Mouse (Mus musculus): ENCODE data around the gene Ndufb5.

Ndufb5 gene

DNA sequence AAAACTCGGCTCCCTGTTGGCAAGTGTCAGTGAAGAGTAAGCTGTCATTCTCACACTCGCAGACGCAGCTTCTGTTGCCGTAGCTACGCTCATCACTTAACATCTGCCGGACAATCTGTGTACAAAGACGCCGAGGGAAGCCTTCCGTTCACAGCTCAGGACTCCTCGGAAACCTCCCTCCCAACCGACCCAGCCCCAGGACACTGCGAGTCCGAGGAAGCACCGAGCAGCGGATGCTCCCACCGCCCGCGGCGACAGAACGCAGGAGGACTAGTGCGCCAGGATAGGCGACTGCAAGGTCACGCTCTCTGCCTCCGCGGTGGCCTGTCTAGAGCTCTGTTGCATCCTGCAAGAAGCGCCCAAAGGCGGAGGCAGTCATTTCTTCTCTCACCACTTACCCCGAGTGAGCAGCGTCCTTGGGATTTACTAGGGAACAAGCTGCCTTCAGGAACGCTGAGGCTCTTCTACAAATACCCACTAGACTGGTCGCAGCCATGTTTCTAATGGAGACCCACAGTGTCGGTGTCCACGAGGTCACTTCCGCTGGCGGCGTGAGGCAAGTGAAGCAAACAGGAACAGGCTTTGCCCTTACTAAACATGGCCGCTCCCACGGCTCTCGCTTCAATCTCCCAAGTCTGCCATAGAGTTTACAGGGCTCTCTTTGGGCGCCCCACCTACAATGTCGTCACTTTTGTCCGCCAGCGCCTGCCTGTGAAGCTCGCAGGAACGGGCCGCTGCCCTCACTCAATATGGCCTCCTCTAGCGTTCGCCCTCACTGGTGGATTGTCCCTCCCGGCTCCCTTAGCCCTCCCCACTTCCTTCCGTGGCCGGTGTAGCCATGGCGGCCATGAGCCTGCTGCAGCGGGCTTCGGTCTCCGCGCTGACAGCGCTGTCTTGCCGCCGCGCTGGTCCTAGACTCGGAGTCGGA, at the start of gene Ndufb5:
TSS of gene Ndufb5 (plus strand) at position 747 of the 928 bp plus-strand sequence.
- in situ Hi-C loops (cut with MboI, MseI): loop anchor here (25.0 kb wide), 1 partner anchor 1326 kb away; no protein-coding TSS in a partner anchor

DNA sequence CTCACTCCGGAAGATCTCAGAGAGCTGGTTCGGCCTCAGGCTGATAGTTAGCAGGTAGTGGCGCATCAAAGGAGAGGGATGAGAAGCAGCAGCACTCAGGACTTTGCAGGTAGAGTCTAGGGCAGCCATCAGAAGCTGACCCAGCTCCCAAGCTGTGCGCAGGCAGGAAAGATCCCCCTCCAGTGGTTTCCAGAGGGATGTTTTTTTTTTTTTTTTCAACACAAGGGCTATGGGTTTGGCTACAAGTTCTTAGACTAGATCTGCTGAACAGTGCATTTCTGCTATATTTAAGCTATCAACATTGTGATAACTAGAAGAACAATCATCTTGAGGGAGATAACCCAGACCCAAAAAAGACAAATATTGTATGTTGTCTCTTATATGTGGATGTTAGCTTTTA, 49.6 kb upstream of the Ndufb5 start:
- in situ Hi-C loops (cut with MboI, MseI): loop anchor here (25.0 kb wide), 1 partner anchor 350 kb away; no protein-coding TSS in a partner anchor

DNA sequence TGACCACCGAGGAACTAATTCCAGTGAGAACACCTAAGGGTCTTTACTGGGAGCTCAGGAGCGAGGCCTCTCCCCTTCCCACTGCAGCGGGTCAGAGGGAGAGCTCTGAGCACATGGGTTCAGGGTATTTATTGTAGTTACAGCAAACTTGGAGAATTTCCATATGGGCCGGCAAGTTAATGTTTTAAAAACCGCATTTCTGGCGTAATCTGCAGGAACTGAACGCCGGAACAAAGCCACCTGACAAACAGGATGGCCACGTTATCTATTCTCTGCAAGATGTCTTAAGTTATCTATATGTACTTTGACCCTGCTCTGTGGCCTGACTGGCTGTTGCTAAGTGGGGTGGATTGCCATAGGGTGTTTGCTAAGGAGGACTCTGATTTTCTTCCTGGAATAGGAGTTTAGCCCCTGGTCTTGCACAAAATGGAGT, 47.2 kb upstream of the Ndufb5 start:
- in situ Hi-C loops (cut with MboI, MseI): loop anchor here (25.0 kb wide), 1 partner anchor 352 kb away; no protein-coding TSS in a partner anchor

DNA sequence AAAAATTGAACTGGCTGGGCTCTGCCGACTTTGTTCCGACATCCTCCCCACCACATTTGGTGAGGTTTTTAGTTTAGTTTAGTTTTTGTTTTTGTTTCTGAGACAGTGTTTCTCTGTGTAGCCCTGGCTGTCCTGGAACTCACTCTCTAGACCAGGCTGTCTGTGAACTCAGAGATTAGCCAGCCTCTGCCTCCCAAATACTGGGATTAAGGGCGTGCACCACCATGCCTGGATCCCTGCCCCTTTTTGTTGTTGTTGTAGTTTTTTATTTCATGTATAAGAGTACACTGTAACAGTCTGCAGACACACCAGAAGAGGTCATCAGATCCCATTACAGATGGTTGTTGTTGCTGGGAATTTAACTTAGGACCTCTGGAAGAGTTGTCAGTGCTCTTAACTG, 46.8 kb upstream of the Ndufb5 start:
- in situ Hi-C loops (cut with MboI, MseI): loop anchor here (25.0 kb wide), 1 partner anchor 353 kb away; no protein-coding TSS in a partner anchor

DNA sequence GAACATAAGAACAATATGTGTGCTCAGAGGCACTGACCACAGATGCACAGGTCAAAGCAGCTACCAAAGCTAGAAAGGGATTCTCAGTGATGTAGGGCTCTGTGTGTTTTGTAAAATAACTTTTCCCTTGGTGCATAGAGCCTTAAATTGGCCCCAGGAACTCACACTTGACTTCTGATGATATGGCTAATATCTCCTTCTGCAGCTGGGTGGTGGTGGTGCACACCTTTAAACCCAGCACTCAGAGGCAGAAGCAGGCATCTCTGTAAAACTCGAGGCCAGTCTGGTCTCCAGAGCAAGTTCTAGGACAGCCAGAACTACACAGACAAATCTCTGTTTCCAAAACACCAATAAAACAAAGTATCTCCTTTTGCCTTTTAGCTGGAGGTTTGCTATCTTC, 45.9 kb upstream of the Ndufb5 start:
- in situ Hi-C loops (cut with MboI, MseI): loop anchor here (25.0 kb wide), 1 partner anchor 354 kb away; no protein-coding TSS in a partner anchor

DNA sequence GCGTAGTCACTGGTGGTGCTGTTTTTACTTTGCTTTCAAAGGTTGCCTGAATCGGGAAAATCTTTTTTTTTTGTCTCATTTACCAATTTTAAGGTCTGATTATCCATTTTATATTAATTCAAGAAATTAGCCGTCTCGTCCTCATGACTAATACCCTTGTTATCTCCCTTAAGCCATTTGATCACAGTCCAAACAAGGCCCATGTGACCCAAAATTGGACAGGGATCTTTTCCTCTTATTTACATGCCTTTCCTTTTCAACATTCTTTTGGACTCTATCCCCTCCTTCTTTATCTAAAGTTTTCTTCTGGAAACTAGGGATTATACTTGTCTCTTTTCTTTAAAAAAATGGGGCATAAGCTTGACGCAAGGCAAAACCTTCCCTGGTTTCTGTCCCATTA, 44.9 kb upstream of the Ndufb5 start:
- in situ Hi-C loops (cut with MboI, MseI): loop anchor here (25.0 kb wide), 1 partner anchor 355 kb away; no protein-coding TSS in a partner anchor

DNA sequence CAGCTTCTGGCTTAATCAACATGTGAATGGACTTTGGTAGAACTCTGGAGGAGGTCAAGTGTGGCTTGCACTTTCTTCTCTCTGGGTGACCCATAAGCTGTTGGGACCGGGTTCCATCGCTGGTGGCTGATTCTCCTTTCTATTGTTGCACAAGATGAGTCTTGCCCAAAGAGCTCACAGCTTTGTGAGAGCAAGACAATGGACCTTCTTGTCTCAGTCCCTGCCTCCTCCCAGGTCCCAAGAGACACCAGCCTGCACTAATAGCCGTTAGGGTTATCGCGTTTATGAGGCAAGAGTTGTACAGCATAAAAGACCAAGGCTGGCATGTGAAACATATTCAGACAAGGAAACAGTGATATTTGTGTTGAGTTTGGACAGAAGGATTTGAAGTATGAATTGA, 42.6 kb upstream of the Ndufb5 start:
- in situ Hi-C loops (cut with MboI, MseI): loop anchor here (25.0 kb wide), 1 partner anchor 357 kb away; no protein-coding TSS in a partner anchor

DNA sequence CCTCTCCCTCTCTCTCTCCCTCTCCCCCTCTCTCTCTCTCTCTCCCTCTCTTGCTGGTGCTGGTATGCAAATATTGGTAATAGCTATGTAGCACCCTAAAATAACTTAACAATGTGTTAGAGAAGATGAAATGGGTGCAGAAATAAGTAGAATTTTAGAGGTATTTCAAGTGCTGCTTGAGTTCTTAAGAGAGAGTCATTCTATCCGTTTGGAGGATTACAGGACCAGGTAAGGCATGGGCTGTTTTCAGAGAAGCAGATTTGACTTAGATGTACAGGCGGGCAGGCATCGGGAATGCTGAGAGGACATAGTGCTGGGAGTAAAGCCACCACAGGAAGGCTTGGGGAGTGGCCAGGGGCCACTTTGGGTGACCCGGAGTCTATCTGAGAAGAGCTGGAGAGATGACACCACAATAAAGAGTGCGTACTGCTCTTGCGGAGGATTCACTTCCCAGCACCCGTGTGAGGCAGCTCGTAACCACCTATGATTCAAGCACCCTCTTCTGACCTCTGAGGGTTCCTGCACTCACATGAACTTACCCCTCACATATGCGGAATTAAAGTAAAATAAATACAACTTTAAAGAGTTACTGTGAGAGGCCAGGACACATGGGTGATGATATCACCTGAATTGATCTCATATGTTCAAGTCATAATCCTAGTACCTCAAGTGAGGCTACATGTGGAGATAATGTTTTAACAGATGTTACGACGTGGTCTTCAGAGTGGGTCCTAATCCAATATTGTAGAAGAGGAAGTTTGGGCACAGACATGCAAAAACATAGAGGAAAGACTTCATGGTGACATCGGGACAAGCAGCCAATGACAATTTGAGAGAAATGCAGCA, 41.8 kb upstream of the Ndufb5 start:
- in situ Hi-C loops (cut with MboI, MseI): loop anchor here (25.0 kb wide), 1 partner anchor 358 kb away; no protein-coding TSS in a partner anchor

DNA sequence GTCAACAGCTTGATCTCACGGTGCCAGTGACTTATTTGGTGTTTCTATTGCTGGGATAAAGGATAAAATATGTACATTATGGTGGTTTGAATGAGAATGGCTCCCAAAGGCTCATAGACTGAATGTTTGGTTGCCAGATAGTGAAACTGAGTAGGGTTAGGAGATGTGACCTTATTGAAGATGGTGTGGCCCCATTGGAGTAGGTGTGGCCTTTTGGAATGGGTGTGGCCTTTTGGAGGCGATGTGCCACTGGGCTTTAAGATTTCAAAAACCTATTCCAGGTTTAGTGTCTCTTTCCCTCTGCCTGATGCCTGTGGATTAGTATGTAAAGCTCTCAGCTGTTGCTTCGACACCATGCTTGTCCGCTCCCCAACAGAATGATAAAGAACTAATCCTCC, 41.2 kb upstream of the Ndufb5 start:
- in situ Hi-C loops (cut with MboI, MseI): loop anchor here (25.0 kb wide), 1 partner anchor 358 kb away; no protein-coding TSS in a partner anchor

DNA sequence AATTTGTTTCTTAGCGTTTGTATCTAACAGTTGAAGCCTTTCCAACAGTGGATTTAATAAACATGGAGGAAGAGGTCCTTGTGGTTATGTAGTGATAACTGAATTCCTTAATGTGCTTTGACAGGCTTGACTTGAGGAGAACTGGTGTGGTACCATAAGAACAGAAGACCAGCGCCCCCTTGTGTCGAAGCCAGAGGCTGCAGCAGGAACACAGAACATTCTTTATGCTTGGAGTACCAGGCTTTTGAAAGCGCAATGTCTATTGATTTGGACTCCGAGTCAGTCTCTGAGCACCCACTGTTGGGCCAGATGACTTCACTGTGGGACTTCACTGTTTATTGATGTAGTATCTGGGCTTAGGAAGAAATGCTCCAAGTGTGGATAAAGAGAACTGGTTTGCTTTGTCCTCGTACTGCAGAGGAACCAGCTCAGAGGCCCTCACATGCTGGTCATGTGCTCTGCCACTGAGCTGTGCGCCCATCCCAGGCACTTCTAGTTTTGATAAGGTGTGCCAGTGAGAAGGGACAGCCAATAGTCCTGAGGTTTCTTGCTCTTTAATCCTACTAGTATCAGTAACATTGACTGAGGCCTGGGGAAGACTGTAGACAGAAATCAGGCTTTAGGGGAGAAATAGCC, 38.4 kb upstream of the Ndufb5 start:
- in situ Hi-C loops (cut with MboI, MseI): loop anchor here (25.0 kb wide), 1 partner anchor 361 kb away; no protein-coding TSS in a partner anchor

DNA sequence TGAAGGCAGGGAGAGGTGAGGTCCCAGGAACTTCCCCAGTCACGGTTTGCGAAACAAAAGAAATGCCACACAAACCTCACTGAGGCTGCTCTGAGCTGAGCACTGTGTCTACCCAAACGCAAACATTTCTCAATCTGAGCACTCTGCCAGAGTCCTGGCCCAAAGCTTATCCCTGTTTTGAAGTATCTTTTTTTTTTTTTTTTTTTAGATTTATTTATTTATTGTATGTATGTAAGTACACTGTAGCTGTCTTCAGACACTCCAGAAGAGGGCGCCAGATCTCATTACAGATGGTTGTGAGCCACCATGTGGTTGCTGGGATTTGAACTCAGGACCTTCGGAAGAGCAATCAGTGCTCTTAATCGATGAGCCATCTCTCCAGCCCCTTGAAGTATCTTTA, 32.8 kb upstream of the Ndufb5 start:
- in situ Hi-C loops (cut with MboI, MseI): loop anchor here (10.0 to 25.0 kb wide), 3 partner anchors 167 to 1742 kb away; partner anchors contain the start of genes Mfn1, Phc3 and Ttc14

DNA sequence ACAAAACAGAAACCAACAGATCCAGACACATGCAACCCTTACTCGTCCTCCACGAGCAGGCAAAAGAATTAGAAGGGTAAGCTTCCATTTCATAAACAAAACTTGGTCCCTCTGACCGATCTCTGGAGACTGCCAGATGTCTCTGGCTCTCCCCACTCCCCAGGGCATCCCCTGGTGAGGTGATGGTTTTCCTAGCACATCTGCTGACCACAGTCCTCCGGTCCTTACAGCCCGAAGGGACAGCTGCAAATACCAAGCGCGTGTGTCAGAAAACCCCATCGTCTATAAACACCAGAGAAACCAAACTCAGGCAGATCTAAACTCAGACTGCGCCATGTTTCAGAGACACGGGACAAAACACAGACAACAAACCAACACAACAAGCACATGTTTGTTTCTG, 32.2 kb upstream of the Ndufb5 start:
- in situ Hi-C loops (cut with MboI, MseI): loop anchor here (10.0 to 25.0 kb wide), 3 partner anchors 167 to 1742 kb away; partner anchors contain the start of genes Mfn1, Phc3 and Ttc14

DNA sequence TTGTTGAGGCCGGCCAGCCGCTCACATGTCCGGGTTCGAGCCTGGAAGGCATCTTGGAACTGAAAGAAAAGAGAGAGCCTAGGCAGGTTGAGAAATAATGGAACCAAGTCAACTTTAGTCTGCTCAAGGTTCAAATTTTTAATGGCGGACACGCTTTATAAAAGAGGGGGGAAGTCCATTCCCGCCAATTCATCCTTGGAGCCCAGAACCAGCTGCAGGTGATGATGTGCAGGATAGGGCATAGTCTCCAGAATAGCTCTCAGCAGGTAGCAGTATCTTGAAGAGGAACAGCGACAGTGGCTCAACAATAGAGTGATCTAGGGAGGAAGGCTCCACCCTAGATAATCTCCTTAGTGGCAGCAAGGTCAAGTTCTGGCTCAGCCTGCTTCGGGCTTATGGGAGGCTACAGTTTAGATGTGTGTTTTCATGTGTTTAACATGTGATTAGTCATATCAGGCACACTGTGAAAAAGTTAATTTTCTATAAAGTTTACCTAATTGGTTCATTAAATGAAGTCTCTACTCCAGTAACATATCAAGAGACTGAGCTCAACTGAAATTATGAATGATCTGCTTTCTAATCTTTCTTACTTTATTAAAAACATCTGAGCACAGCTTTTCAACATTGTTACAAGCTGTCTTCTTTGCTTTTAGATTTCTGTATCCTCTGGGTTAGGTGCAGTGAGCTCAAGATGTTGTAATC, 31.0 kb upstream of the Ndufb5 start, which contains the start of gene Actl6a:
TSS of gene Actl6a (plus strand) at position 652 of the 702 bp plus-strand sequence.
- in situ Hi-C loops (cut with MboI, MseI): loop anchor here (10.0 to 25.0 kb wide), 3 partner anchors 168 to 1743 kb away; partner anchors contain the start of genes Mfn1, Phc3 and Ttc14

DNA sequence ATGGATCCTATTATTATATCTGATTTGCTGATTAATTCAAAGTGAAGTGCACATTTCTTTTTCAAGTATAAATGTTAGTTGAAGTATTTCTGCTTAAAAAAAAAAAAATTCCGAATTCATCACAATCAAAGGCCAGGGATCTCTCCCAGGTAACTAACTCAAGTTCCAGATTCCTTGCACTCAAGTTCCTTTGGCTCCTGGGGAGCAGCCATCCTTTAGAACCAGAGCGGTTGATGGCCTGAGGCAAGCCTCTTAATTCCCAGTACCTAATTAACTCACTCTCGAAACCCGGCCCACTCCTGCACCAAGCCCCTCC, 28.8 kb upstream of the Ndufb5 start:
- in situ Hi-C loops (cut with MboI, MseI): loop anchor here (10.0 to 25.0 kb wide), 3 partner anchors 171 to 1746 kb away; partner anchors contain the start of genes Mfn1, Phc3 and Ttc14

DNA sequence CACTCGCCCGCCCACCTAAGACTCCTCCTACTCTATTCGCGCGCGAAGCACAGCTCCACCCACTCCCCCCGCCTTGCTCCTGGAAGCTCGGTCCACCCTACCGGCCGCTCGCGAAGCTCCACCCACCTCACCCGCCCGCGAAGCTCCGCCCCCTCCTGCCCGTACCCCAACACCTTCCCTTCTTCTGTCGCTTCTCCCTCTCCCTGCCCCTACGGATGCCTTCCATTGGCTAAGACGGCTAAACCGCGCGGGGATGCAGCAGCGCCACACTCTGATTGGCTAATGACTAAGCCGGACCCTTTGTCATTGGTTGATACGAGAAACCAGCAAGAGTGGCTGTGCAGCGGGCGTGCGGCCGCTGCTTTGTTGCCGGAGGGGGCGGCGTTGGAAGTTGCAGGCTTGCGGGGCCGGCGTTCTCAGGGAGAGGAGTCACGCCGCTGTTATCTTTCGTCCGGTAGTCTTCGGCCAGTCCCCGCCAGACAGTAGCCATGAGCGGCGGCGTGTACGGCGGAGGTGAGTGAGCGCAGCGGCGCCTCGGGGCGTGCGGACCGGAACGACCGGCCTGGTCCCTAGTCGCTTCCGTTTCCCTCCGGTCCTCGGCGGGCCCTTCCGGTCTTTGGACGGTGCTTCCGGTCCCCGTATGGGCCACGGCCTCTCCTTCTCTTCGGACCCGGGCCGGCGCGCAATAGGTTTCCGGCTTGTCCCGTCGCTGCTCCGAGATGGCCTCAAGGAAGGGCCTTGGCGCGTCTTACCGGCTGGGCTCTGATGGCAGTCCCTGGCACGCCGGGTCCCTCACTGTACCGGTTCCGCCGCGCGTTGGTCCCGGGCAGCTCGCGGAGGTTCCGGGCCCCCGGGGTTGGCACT, 28.2 kb upstream of the Ndufb5 start:
- in situ Hi-C loops (cut with MboI, MseI): loop anchor here (10.0 to 25.0 kb wide), 3 partner anchors 171 to 1746 kb away; partner anchors contain the start of genes Mfn1, Phc3 and Ttc14

DNA sequence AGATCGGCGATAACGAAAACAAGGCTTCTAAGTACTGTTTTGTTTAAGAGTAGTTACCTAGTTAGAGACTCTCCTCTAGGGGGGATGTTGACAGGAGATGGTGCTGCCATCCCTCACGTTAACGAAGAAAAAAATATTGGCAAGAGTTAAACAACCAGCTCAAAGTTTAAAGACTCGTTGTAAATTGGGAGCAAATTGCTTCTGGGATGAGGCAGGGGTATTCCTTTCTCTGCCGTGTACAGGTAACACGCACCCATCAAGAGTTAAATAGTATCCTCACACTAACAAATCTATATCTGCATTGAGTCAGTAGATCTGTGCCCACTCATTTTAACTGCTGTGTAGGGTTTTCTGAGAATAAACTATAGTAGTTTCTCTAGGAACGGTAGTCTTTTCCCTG, 27.4 kb upstream of the Ndufb5 start:
- in situ Hi-C loops (cut with MboI, MseI): loop anchor here (10.0 to 25.0 kb wide), 3 partner anchors 172 to 1747 kb away; partner anchors contain the start of genes Mfn1, Phc3 and Ttc14

DNA sequence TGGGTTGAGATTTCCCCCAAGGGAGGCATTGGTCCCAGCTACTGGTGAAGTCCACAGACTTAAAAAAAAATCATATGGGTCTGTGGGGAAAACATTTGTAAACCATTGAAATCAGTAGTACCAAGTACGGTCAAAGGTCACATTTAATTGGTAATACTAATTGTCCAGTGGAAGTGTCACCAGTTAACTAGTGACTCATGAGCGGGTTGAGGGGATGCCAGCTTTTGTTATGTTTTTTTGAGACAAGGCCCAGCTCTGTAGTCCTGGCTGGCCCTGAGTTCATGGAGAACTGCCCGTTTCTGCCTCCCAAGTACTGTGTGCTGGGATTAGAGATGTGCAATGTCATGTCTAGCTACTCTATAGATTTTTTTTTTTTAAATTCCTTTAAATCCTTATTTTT, 23.1 kb upstream of the Ndufb5 start:
- in situ Hi-C loops (cut with MboI, MseI): loop anchor here (25.0 kb wide), 2 partner anchors 176 to 1751 kb away; partner anchors contain the start of genes Mfn1 and Phc3

DNA sequence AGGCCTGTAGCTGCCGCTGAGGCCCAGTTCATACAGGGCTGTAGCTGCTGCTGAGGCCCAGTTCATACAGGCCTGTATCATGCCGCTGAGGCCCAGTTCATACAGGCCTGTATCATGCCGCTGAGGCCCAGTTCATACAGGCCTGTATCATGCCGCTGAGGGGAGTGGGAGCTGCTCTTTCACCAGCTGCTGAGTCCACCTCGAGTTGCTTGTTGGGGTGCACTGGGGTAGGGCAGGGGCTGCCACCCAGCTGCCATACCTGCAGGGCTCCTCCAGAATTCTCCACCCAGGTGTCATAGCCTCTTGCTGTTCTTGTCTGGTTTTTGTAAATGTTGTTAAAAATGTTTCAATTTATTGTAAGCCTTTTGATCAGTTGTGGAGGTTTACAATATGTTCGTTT, 19.4 kb upstream of the Ndufb5 start:
- in situ Hi-C loops (cut with MboI, MseI): loop anchor here (25.0 kb wide), 2 partner anchors 180 to 1755 kb away; partner anchors contain the start of genes Mfn1 and Phc3

DNA sequence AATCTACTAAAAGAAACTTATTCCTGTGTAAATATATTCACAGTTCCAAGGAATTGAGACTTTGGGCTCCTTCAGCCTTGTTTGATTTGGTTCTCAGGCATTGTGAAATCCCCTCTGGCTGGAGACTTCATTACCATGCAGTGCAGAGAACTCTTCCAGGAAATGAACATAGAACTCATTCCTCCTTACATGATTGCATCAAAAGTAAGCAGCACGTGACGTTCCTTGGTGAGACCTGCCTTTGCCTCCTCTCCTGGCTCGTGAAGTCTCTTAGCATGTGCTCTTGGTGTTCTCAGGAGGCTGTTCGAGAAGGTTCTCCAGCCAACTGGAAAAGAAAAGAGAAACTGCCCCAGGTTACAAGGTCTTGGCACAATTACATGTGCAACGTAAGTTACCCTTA, 18.5 kb upstream of the Ndufb5 start:
- in situ Hi-C loops (cut with MboI, MseI): loop anchor here (25.0 kb wide), 2 partner anchors 181 to 1756 kb away; partner anchors contain the start of genes Mfn1 and Phc3

Measured in T-helper 2 cell (primary cell).